Mouse (Mus musculus) cerebellum, adult 2 months (tissue): ENCODE results near the gene Gm3269.
"Not testable (repeated sequence)": the region's sequence is repeated elsewhere in the genome, so short reads cannot be mapped to it uniquely, and the experiment has no call there.

ENCODE experiments used
- CTCF ChIP-seq: fragments of 200-500 bp; IDR thresholded peaks from 2 replicates; pipeline ENCODE4 v1.5.1; 2011; ENCODE audit warnings: low read depth, mild to moderate bottlenecking, control low read depth, low read length, moderate library complexity, borderline replicate concordance; ENCODE audit not compliant: insufficient read depth
- POLR2A ChIP-seq: fragments of 200-500 bp; IDR thresholded peaks from 2 replicates; pipeline ENCODE4 v1.6.1; 2011; ENCODE audit warnings: low read length, control low read depth, borderline replicate concordance; ENCODE audit not compliant: insufficient read depth

GRCm38 (mm10) chr14:4855299-4855980 lies 17.5 kb downstream of the Gm3269 start, which contains the start of gene Gm3264:
- TF ChIP-seq POLR2A, CTCF: not testable (repeated sequence)
